Mouse (Mus musculus) left cerebral cortex, adult 2 months (tissue): ENCODE measurements around the gene Vti1a. TPM values are rescaled to one million over a fixed set of nuclear protein-coding genes. Genes with fewer than 3 reads are reported as not detected.

Source experiments
- DNase-seq, 2 experiments: peaks; one replicate each; pipeline ENCODE4 v3.0.0; 2021 to 2022; ENCODE audit warnings: low spot score in 2 of 2, mixed read lengths in 1 of 2; ENCODE audit errors: extremely low spot score in 1 of 2
- H3K27ac ChIP-seq: fragments of 200-600 bp; 2 replicates; pipeline ENCODE4 v1.8.1; 2022
- H3K4me3 ChIP-seq: fragments of 200-600 bp; 2 replicates; pipeline ENCODE4 v1.8.1; 2022
- CTCF ChIP-seq: fragments of 200-600 bp; IDR thresholded peaks from 2 replicates; pipeline ENCODE4 v1.8.1; 2022; ENCODE audit warnings: antibody characterized with exemption, mild to moderate bottlenecking, moderate library complexity
- intact Hi-C: fragments of 180-260 bp; cut with DNase I; formaldehyde crosslinking; loops from one replicate; pipeline ENCODE4 v1.15.1; 2025
- total RNA-seq, 2 experiments: library from RNA; stranded (reverse); gene quantifications; 2 replicates each; pipeline ENCODE4 v1.2.3; 2021

The Vti1a gene
- total RNA-seq, 2 experiments from 2014 or later, result 66.2 to 67.0 TPM

GRCm38 (mm10) chr19:55571486-55571885, 255.4 kb downstream of the Vti1a start:
- TF ChIP-seq CTCF, result no peak
- no peak for DNase-seq
- 0 out of 2 replicates have a peak overlapping the region, but pooled peaks have one; percentile 12 for H3K27ac ChIP-seq
- H3K4me3 ChIP-seq, result no peak overlapping the region
- intact Hi-C loops, result no loop called here

DNA sequence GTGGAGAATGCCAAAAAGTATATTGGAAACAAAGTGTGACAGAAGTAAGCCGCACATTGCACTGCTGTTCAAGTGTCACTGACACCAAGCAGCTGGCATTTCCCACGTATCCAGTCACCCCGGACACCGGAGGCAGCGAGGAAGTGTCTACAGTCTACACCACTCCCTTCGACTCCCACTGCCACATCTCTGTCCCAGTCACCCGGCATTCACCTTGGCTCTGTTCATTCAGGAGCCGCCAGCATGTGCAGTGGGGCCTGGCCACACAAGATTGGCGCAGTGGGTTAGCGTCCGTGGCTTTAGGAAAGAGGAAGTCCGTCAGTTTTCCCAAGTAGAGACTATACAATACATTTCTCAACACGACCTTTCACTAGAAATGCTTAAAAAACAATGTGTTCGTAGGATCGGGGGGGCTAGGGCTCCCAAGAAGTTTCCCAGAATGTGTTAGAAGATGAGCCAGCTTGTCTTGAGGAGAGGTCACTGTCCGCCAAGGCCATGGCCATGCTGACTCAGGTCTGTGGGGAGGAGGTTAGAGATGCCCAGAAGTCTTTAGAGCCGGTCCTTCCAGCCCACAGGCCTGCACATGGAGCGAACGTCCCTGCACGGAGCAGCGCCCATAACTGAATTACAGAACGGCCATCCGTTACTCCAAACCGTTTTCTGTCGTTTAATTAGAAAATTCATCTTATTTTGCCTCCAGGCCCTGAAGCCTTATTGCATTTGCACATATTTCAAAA, 261.4 kb downstream of the Vti1a start:
- no peak for DNase-seq
- no peak for TF ChIP-seq CTCF
- no peak overlapping the region for H3K4me3 ChIP-seq
- H3K27ac ChIP-seq, result no peak overlapping the region
- intact Hi-C loops, result loop anchor here (5.0 kb wide), 2 partner anchors 55 to 155 kb away; no protein-coding TSS in a partner anchor

DNA sequence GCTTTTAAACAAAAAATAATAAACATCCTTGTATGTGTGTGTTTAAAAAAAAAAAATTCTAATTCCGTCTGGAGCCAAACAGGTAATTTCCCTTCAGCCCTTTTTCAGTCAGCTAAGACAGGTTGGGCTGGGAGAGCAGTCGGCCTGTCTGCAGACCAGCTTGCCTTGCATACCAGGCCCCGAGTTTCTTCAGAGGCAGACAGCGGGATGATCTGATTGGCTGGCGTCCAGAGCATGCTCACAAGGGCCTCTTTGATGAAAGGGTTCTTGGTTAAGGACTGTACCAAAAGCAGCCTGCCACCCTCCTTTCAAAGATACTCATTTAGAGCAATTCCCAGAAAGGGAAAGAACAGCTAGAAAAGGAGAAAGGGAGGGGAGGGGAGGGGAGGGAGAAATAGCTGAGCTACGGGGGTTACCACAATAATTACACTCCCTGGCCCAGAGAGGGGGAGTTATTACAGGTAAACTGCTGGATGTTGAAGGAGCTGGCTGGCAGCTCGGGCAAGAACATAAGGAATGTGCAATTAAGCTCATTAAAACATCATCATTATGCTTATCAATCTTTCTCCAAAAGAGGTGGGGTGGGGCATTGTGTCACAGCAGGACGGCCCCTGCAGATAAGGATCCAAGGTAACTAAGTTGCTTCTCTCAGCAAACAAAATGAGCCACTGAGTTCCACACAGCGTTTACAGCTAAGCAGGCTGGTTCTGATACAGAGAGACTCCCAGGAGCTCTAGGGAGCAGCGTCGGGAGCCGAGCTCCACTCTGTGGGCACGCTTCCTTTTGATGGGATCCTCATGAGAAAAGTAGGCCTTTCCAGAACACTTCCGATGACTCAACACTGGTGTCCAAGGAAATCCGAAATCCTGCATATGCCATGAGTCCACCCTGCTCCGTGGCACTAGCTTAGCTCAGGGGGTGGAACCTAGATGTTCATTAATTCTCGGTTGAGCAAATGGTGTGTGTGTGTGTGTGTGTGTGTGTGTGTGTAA, 262.3 kb downstream of the Vti1a start:
- peak in 1 of 2 experiments; percentile 62 for DNase-seq
- Histone ChIP-seq H3K27ac (no peak overlapping the region), H3K4me3 (no peak overlapping the region)
- TF ChIP-seq CTCF, result no peak
- intact Hi-C loops, result loop anchor here (5.0 kb wide), 2 partner anchors 56 to 156 kb away; no protein-coding TSS in a partner anchor

DNA sequence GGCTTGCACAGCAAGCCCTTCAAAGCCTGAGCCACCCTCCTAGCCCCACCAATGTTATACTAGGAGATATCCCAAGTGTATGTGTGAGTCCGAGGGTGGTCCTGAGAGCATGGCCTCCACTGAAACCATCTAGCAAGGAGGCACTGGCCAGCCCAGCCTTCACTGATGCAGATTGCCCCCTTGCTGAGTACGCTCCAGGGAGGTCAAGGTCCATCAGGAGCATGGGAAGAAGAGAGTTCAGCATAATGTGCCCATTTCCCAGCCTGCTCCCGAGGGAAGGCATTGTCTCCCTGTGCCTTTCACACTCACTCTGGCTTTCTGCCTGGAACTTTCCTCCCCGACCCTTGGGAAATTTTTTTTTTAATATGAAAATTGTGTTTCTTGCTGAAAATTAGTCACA, 263.2 kb downstream of the Vti1a start:
- TF ChIP-seq CTCF, result no peak
- no peak for DNase-seq
- Histone ChIP-seq H3K27ac (no peak overlapping the region), H3K4me3 (no peak overlapping the region)
- intact Hi-C loops, result loop anchor here (5.0 kb wide), 2 partner anchors 57 to 157 kb away; no protein-coding TSS in a partner anchor

- Histone ChIP-seq H3K27ac (no peak overlapping the region), H3K4me3 (no peak overlapping the region)
- no peak for TF ChIP-seq CTCF
- no peak for DNase-seq
- intact Hi-C loops, result no loop called here
Observed at GRCm38 (mm10) chr19:55580152-55580551, 264.1 kb downstream of the Vti1a start.

DNA sequence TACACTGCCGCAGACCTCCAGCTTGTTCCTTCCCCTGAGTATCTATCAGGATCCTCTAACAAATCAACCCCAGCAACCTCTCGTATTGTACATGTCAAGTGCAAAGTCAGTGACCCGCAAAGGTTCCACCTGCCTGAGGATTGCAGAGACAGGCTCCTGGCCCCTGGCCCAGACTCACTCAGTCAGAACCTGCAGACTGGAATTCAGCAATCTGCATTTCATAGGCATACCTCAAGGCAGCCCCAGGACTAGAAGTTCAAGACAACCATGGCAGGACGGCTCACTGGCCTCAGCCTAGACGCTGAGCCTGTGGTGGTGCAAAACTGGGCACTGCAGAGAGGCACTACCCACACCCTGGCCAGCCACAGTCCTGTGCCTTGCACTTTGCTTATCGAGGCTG, 264.6 kb downstream of the Vti1a start:
- DNase-seq, result no peak
- intact Hi-C loops, result no loop called here
- no peak overlapping the region for H3K4me3 ChIP-seq
- no peak for TF ChIP-seq CTCF
- no peak overlapping the region for H3K27ac ChIP-seq

- no peak for TF ChIP-seq CTCF
- intact Hi-C loops, result no loop called here
- Histone ChIP-seq H3K27ac (no peak overlapping the region), H3K4me3 (no peak overlapping the region)
- no peak for DNase-seq
Observed at GRCm38 (mm10) chr19:55582896-55583653, 267.0 kb downstream of the Vti1a start.

- intact Hi-C loops, result no loop called here
- DNase-seq, result no peak
- no peak for TF ChIP-seq CTCF
- Histone ChIP-seq H3K4me3 (no peak overlapping the region), H3K27ac (no peak overlapping the region)
Observed at GRCm38 (mm10) chr19:55585270-55586224, 269.5 kb downstream of the Vti1a start.

DNA sequence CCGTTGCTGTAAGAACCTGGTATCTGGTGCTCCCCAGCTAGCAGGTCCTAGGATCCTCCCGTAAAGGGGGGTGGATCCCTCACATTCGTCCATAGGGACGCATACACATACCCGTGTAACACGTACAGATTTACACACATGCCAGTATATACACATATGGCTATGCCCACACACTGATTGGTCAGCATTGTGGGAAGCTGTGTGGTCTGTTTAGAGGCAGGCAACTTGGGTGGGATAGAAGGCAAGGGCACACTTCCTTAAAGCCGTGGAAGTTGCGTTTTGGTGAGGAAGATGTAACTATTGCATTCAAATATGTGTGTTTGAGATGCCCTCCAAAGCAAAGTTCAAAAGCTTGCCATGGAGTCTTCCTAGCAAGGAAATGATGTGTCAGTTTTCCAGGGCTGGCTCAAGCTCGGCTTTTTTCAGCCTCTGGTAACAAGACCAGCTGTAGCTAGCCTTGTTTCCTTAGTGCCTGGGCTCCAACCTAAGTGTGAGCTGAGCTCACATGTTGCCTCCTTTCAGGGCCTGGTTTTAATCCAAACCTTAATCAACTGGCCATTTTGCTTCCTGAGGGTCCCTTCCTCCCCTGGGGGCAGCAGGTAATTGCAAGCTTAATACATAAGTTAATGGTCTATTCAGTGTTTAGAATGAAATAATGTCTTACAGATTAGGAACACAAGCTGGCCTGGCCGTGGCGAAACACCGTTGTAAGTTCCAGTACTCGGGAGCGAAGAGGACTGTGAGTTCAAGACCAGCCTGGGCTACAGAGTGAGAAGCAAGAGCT, 271.7 kb downstream of the Vti1a start:
- no peak for DNase-seq
- TF ChIP-seq CTCF, result no peak
- Histone ChIP-seq H3K4me3 (no peak overlapping the region), H3K27ac (no peak overlapping the region)
- intact Hi-C loops, result no loop called here
